Mouse (Mus musculus) heart, postnatal 25 days (tissue): ENCODE results near the gene Ucn3. TPM values are rescaled to one million over a fixed set of nuclear protein-coding genes. Genes with fewer than 3 reads are reported as not detected.
"Not testable (repeated sequence)": the region's sequence is repeated elsewhere in the genome, so short reads cannot be mapped to it uniquely, and the experiment has no call there.

Experiments
- DNase-seq: peaks from one replicate; pipeline ENCODE4 v3.0.0; 2022; ENCODE audit warnings: low spot score
- intact Hi-C: fragments of 180-260 bp; cut with DNase I; formaldehyde crosslinking; loops from one replicate; pipeline ENCODE4 v1.15.1; 2025
- total RNA-seq, 2 experiments: library from RNA; stranded (reverse); gene quantifications; 2 replicates each; pipeline ENCODE4 v1.2.3; 2021

Ucn3 gene
- total RNA-seq: not detected

DNA sequence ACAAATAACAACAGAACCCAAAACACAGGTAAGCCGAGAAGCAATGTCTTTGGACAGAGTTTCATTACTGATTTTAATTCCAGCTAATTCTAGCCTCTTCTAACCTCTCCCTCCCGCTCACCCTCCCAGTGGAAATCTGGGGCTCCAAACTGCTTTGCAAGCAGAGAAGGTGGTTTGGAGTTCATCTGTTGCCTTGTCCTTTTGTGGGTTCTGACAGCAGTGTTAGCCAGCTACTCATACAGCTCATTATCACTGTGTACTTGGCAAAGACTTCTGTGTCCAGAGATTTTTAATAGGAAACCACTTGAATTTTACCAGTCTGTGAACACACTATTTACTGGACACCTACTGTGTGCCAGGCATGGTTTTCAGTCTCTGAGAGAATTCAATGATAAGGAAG lies at the start of gene Ucn3:
Gene Ucn3 (minus strand): TSS at position 101 of the 400 bp plus-strand sequence.
- intact Hi-C loops: no loop called here

DNA sequence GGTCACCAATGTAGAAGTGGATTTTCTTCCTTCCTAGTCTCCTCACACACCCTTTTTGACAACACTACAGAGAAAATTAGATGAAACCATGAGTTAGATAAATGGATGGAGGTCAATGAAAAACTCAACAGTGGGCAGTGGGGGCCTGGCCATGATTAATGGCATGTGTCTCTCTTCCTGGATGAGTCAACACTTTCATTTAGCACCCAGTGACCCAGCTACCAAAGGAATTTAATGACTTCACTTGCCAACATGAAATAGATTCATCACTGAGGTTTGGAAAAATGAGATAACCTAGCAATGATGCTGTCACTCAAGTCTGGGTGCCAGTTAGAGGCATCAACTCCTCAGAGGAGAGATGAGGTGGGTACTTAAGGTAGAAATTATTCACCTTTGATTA lies 46.9 kb upstream of the Ucn3 start:
- intact Hi-C loops: no loop called here
- DNase-seq: no peak

More for the DNA sequence above, at the start of gene Ucn3:
- no peak for DNase-seq

DNA sequence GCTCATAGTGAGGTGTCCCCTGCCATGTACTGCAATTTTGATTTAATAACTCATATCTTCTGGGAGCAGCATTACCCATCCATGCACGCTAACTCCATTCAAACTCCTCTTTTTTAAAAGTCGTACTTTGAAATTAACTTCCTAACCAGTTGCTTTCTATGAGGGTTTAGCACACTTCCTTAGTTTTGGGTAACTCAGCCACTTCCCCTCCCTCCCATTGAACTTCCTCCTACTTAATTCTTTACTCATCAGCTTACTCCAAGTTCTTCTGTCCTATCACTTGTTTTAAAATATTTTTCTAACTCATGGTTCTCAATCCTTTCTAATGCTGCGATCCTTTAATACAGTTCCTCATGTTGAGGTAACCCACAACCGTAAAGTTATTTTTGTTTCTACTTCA lies 23.7 kb upstream of the Ucn3 start:
- DNase-seq: no peak
- intact Hi-C loops: no loop called here

DNA sequence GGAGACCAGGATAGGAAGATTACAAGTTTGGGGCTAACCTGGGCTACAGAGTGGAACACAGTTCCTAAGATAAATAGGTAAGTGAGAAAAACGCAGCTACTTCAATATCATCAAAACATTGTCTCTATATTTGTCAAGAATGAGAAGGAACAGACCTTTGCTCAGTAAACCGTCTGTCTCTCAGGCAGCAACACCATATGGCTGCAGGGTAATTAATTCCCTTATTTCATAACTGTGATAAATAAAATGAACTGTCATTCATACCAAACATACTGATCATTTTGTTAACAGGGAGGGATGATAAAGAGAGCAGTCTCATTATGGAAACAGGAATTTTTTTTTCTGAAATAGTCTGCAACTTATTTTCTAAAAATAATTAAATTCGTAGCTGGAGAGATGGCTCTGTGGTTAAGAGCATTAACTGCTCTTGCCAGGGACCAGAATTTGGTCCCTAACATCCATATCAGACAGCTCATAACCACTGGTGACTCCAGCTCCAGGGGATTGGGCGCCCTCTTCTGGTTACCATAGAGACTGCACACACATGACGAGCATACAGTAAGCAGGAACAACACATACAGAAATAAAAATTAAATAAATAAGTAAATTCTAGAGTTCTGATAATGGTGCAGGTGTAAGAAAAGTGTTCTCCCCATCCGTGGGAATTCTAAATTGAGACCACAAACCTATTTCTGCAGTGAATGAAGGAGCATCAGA lies 6.2 kb upstream of the Ucn3 start:
- DNase-seq: no peak
- intact Hi-C loops: no loop called here

DNA sequence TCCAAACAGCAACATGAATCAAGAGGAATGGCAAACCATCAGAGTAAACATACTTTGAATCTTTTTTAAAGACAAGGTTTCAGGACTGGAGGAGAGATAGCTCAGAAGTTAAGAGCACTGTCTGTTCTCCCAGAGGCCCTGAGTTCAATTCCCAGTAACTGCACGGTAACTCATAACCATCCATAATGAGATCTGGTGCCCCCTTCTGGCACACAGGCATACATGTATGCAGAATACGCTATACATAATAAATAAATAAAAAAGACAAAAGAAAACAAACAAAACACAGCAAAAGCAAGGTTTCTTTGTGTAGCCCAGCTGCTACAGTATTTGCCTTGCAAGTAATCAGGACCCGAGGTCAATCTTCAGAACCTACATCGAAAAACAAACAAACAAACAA lies 4.3 kb upstream of the Ucn3 start:
- DNase-seq: no peak
- intact Hi-C loops: no loop called here

DNA sequence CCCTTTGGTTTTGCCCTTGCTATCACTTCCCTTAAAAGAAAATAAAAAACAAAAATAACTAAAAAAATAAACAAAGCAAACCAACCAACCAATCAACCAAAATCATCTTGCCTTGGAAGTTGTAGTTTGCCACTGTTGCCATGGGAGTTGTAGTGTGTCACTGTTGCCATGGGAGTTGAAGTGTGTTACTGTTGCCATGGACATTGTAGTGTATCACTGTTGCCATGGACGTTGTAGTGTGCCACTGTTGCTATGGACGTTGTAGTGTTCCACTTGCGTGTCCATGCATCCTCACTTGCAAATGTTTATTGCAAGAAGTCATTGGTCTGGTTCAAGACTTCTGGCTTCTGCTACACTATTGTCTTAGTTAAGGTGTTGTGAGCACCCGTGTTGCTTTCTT lies 2.1 kb upstream of the Ucn3 start:
- intact Hi-C loops: no loop called here
- DNase-seq: no peak

DNA sequence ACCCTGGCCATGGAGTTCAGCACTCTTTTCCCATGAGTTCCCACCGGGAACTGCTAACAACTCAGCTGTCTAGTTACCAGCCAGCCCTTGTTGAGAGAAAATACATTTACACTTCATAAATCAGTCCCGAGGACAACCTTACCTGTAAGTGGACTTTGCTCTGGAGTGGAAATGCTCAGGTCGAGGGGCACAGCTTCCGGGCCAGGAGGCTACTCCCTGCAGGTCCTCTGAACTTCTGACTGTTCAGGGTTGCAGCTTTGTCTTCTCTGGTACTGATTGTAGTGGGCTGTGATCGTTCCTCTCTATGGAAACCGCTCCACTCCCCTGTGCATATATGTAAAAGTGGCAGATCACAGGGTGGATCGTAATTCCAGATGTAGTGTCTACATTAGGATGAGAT lies 450 bp downstream of the Ucn3 start:
- DNase-seq: no peak
- intact Hi-C loops: no loop called here

DNA sequence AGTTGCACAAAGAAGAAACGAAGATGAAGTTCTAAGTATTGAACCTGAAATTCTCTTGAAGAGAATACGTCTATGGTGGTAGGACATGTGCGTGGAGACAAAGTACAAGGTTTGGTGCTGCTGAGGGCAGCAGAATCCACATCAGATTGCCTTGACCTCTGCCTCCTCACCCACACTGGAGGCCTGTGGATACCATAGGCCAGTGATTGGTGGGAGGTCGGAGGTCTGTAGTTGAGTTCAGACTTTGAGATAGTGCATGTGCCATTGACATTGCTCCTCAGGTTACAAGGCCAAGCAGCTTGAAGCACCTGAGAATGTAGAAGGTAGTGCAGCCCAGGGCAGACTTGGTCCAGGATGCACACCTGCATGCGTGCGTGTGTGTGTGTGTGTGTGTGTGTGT lies 19.1 kb downstream of the Ucn3 start:
- DNase-seq: no peak
- intact Hi-C loops: no loop called here

DNA sequence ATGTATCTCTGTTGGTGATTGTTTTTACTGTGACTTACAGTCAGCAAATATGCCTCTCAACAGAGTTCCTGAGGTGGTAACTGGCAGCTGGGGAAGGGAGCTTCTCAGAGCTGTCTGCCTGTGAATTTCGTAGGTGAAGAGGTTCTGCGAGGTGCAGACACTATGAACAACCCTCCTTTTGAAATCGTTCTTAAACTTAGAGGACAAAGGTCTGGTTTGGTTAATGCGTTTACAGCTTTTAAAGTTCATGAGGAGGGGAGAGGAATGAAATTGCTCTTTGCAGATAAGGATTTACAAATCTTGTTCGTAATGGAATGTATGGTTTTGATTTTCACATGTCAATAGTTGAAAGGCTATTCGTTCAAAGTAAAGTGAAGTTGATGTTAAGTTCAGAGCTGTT lies 19.5 kb downstream of the Ucn3 start:
- DNase-seq: no peak
- intact Hi-C loops: no loop called here

DNA sequence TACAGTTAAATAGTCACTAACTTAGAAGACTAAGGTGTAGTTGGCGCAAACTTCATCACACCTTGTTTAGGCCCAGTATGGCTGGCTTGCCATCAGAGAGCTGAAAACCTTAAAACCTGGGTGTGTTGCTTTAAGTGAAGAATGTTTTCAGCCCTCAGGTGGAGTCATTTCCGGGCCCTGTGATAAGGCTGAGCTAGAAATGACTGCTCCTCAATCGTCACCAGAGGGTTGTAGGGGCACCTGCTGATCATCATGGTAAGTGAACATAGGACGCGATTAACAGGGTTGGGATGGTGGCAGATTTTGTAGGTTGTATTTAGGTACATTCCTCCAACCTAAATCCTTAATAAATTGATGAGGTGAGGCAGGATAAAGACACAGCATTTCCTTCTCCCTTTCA lies 20.7 kb downstream of the Ucn3 start:
- no peak for DNase-seq
- intact Hi-C loops: no loop called here

DNA sequence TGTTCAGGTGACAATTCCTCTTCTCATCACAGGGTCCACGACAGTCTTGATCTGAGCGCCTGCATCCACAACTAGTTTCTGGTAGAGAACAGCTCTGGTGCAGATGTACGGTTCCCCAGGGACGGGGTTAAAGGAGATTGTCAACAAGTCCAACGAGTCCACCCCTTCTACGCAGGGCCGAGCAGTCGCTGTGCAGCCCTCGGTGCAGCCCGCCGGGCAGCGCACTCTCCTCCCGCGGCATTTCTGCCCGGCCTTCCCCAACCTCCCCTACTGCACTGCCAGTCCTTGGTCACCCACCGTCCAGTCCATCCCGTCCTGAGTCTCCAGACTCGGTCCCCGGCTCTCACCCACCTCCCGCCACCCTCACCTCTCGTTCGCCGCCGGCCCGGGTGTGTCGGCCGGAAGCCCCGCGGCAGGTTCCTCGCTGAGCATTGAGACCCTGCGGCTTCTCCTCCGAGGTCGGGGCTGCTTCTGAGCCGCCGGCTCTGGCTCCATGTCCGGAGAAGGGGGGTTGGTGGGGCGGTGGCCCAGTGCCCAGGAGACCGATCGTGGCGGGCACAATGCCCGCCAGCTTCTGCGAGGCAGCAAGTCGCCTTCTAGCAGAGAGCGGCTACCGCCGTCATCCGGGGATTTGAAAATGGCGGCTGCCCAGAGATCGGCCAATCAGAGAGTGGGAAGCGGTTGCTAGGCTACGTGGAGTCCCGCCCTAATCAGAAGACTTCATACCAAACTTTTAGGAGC lies 27.4 kb downstream of the Ucn3 start, which contains the start of the genes Net1 and Tubal3:
Gene Net1 (minus strand): TSS at position 650 of the 741 bp plus-strand sequence.
Gene Tubal3 (plus strand): TSS at position 704 of the 741 bp plus-strand sequence.
- intact Hi-C loops: no loop called here

DNA sequence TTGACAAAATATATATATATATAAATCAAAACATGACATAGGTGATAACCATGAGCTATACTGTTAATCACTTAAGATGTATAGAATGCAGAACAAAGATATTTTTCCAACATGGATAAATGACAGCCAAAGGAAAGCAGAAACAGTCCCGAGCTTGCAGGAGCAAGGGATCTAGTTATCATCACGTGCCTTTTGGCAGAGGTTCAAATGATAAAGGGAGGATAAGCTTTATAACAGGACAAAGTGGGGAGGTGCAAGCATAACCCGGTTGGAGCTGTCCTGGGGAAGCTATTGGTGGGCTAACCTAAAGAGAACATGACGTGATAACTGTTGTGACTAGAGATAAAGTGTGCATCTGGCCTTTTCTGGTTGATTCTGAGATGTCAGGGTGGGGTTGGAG lies 31.6 kb downstream of the Ucn3 start:
- intact Hi-C loops: no loop called here
- no peak for DNase-seq

More for the DNA sequence above, 27.4 kb downstream of the Ucn3 start, which contains the start of the genes Net1 and Tubal3:
- peak; percentile 70 for DNase-seq

DNA sequence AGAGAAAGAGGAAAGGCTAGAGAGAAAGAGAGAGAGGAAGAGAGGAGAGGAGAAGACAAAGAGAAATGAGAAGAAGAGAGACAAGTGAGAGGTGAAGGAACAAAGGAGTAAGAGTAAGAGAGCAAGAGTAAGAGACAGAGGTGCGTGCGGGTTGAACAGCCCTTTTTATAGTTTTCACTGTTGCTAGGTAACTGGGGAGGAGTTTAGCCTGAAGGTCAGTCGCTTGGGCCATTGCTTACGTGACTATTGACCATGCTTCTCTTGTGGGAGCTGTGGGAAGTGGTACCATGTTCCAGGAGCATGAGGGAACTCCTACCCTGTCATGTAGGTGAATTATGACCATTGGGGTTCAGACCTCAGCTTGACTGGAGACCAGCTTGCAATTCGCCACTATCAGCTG lies 34.8 kb downstream of the Ucn3 start:
- DNase-seq: no peak

DNA sequence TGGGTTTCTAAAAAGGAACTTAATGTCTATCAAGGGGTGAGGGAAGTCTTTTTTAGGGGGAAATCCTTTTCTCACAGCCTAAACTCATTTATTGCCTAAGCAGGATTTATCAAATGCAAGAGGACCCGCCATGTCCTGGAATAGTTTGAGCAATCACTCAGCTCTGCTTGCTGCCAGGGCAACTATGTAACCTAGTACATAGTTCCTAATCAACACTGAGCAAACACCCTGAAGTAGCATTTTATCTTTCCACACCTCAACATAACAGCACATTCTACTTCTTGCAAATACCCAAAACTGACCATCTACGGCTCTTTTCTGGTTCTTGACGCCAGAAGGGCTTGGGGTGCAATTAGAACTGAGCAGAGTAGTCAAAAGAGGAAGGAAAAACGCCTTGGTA lies 36.9 kb downstream of the Ucn3 start:
- no peak for DNase-seq
- intact Hi-C loops: no loop called here

More for the DNA sequence above, 34.8 kb downstream of the Ucn3 start:
- intact Hi-C loops: no loop called here

DNA sequence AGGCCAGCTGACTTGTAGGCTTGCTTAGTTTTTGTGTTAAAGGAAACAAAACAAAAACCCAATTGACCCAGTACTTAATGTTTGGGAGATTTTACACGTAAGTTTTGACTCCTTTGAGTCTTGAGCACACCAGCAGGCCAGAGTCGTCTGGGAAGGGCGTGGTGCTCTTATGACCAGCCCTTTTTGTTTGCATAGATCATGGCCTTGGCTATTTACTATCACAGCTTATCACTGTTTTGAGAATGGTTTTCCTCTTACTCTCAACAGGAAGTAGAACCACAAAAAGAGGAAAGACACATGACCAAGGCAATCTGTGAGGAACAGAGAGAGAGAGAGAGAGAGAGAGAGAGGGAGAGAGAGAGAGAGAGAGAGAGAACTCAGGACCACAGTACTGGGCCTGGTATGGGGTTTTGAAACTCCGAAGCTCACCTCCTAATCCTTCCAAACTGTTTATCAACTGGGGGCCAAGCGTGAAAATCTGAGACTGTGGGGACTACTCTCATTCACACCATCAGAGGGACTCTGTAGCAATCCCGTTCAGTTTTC lies 37.9 kb downstream of the Ucn3 start:
- DNase-seq: no peak
- intact Hi-C loops: no loop called here

DNA sequence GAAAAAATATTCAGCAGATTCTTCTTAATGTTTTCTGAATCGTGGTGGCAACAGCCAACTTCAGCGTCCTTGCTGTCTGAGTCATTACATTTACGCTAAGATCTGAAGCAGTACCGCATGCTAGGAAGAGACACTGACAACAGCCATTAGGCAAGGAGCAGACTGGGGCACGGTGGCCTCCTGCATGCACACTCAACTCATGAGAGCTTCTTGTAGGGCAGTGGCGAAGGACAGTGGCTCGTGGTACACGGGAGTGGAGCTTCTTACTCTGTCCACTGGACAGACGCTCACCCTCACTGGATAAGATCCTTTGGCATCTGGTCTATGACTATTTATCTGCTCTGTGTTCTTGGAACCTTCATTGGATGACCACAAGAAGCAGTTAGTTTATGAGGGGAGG lies 45.8 kb downstream of the Ucn3 start:
- DNase-seq: no peak
- intact Hi-C loops: loop anchor here (5.0 to 10.0 kb wide), 2 partner anchors 103 to 494 kb away; no protein-coding TSS in a partner anchor

DNA sequence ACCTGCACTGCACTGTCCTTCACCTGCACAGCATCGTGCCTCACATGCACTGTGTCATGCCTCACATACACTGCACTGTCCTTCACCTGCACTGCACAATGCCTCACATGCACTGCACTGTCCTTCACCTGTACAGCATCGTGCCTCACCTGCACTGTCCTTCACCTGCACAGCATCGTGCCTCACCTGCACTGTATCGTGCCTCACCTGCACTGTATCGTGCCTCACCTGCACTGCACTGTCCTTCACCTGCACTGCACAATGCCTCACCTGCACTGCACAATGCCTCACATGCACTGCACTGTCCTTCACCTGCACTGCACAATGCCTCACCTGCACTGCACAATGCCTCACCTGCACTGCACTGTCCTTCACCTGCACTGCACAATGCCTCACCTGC lies 46.9 kb downstream of the Ucn3 start:
- not testable (repeated sequence) for DNase-seq
- intact Hi-C loops: loop anchor here (5.0 to 10.0 kb wide), 2 partner anchors 104 to 493 kb away; no protein-coding TSS in a partner anchor

DNA sequence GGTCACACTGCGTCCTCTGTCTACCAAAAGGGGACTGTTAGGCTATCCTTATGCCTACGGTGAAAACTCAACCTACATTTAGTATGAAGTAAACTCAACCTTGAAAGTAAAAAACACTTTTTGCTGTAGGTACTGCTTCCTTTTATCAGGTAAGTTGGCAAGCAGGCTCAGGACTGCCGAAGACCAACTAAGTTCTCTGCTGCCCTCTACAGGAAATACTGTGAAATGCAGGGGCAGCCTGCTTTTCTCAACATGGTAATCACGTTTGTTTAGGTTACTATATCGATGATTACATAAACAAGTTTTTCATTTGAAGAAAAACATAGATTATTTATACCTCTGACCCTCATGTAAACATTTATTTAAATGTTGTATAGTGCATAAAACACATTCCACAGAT lies 48.2 kb downstream of the Ucn3 start:
- intact Hi-C loops: loop anchor here (1.0 to 10.0 kb wide), 3 partner anchors 105 to 492 kb away; no protein-coding TSS in a partner anchor
- DNase-seq: no peak

DNA sequence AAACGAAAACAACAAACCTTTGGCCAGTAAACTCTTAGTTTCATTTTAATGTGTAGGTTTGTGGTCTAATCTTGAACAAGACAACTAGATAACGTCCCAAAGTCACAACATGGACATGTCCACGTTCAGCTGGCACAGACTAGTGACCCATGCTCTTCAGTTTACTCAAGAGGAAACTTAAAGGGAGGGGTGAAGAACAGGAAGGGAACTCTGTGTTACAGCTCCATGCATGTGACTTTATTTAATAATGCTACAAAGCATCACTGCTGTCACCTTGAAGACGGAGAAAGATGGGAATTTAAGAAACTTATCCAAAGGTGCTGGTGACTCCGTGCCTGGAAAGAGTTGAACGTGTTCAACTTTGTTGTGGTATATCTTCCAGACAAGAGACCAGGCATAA lies 49.1 kb downstream of the Ucn3 start:
- intact Hi-C loops: loop anchor here (5.0 to 10.0 kb wide), 2 partner anchors 106 to 491 kb away; no protein-coding TSS in a partner anchor
- DNase-seq: no peak

DNA sequence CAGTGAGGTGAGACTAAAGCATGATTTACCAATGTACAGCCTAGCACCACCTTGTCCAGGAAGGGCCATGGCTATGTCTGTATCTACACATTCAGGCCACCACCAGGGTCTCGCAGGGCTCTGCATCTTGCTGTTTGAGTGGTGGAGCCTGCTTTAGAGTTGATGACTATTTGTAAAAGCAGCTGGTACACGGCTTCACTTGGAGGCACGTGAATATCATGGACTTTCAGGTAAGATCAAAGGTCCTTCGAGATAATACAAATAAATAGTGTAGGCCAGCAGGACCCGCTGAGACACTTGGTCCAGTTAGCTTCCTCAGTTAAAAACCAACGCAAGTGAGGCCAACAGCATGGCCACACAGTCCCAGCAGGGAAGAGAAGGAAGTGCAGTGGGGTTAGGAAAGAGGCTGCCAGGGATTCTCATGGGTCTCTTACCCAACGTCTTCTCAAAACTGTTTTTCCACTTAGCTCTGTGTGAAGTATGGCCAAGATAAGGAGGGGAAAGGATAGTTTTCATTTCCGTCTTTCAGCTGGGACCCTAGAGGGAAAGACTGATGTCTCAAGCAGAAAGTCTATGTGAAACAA lies 49.7 kb downstream of the Ucn3 start:
- intact Hi-C loops: loop anchor here (5.0 to 10.0 kb wide), 2 partner anchors 107 to 491 kb away; no protein-coding TSS in a partner anchor

More for the DNA sequence above, 49.7 kb downstream of the Ucn3 start:
- no peak for DNase-seq
